Mouse (Mus musculus) kidney, postnatal 0 days (tissue): ENCODE results near the gene Hexim1. TPM values are rescaled to one million over a fixed set of nuclear protein-coding genes. Genes with fewer than 3 reads are reported as not detected.
A peak's percentile ranks its signal among the peaks of the same experiment; 100 is the strongest.

Experiments
- ATAC-seq: fragments of 200-750 bp; cut with Nextera tagmentation; replicated peaks from 2 replicates; pipeline ENCODE4 v1.8.0; 2017; ENCODE audit warnings: low read depth, moderate number of reproducible peaks, moderate TSS enrichment, moderate library complexity; ENCODE audit not compliant: low FRiP score
- DNase-seq: peaks from one replicate; pipeline ENCODE4 v3.0.0-alpha.2; 2016; ENCODE audit warnings: low spot score
- H3K27ac ChIP-seq: fragments of 300-500 bp; sonication (generic); 2 replicates; pipeline ENCODE4 v1.5.1; 2014; ENCODE audit warnings: mild to moderate bottlenecking
- H3K27me3 ChIP-seq: fragments of 300-500 bp; sonication (generic); 2 replicates; pipeline ENCODE4 v1.6.1; 2014; ENCODE audit warnings: low read length, mixed read lengths; ENCODE audit not compliant: insufficient read depth
- H3K36me3 ChIP-seq: fragments of 300-500 bp; sonication (generic); 2 replicates; pipeline ENCODE4 v1.6.1; 2014; ENCODE audit warnings: low read length, mixed read lengths; ENCODE audit not compliant: insufficient read depth
- H3K4me1 ChIP-seq: fragments of 300-500 bp; sonication (generic); replicated peaks from 2 replicates; pipeline ENCODE4 v1.6.1; 2014; ENCODE audit warnings: antibody characterized with exemption, low read length, mixed read lengths; ENCODE audit not compliant: insufficient read depth
- H3K4me2 ChIP-seq: fragments of 300-500 bp; sonication (generic); 2 replicates; pipeline ENCODE4 v1.6.1; 2014; ENCODE audit warnings: mild to moderate bottlenecking, low read length, moderate library complexity, mixed read lengths
- H3K4me3 ChIP-seq: fragments of 300-500 bp; sonication (generic); replicated peaks from 2 replicates; pipeline ENCODE4 v1.5.1; 2014; ENCODE audit warnings: low read depth, low read length
- H3K9ac ChIP-seq: fragments of 300-500 bp; sonication (generic); 2 replicates; pipeline ENCODE4 v1.6.1; 2014; ENCODE audit warnings: low read depth, low read length
- H3K9me3 ChIP-seq: fragments of 300-500 bp; sonication (generic); replicated peaks from 2 replicates; pipeline ENCODE4 v1.6.1; 2016; ENCODE audit warnings: low read length, inconsistent platforms, mixed read lengths
- CTCF ChIP-seq: IDR thresholded peaks from 2 replicates; pipeline ENCODE4 v1.5.1; 2016; ENCODE audit warnings: antibody characterized with exemption, low read depth, mild to moderate bottlenecking, moderate library complexity
- WGBS: fragments of 180-500 bp; shearing (Covaris S2); extraction: QIAGEN DNeasy Blood & Tissue Kit; methylation state at CpG from one replicate; pipeline ENCODE4 v1.1.7; 2014; 5-methylcytosine and 5-hydroxymethylcytosine counted together
- polyA plus RNA-seq: library from polyadenylated mRNA; unstranded; fragments of >200 nt; fragmentation: Nextera tagmentation; extraction: Ambion mirVana; gene quantifications from 2 replicates; pipeline ENCODE4 v1.2.1, GENCODE M21; 2015

Gene Hexim1
- polyA plus RNA-seq, 1 experiment from 2014 or later = 6.8 TPM

GRCm38 (mm10) chr11:103106386-103106785, 9.6 kb upstream of the Hexim1 start:
- Histone ChIP-seq H3K27ac (peak overlapping the region; percentile 75; the same call in 1 of the 2 replicates), H3K36me3 (no peaks in the 10 kb centered on the region), H3K9ac (no peak overlapping the region), H3K4me1 (peaks cover 14% of the 10 kb centered on the region), H3K9me3 (no peaks in the 10 kb centered on the region), H3K27me3 (no peaks in the 10 kb centered on the region), H3K4me3 (no peak overlapping the region), H3K4me2 (no peak overlapping the region)
- 70% methylated on average over 4 of the region's 4 CpGs for WGBS
- no peak for TF ChIP-seq CTCF
- DNase-seq = no peak
- ATAC-seq = no peak

GRCm38 (mm10) chr11:103111301-103111700, 4.7 kb upstream of the Hexim1 start:
- peak overlapping the region; percentile 37; the same call in 1 of the 2 replicates for H3K4me3 ChIP-seq
- H3K27ac ChIP-seq = peak overlapping the region; percentile 71
- H3K9ac ChIP-seq = peak overlapping the region; percentile 60
- H3K9me3 ChIP-seq = no peaks in the 10 kb centered on the region
- H3K4me1 ChIP-seq = peaks cover 21% of the 10 kb centered on the region
- 22% methylated on average over 10 of the region's 10 CpGs for WGBS
- ATAC-seq (no peak), DNase-seq (no peak)
- H3K36me3 ChIP-seq = no peaks in the 10 kb centered on the region
- H3K27me3 ChIP-seq = no peaks in the 10 kb centered on the region
- no peak for TF ChIP-seq CTCF
- H3K4me2 ChIP-seq = peak overlapping the region; percentile 73

GRCm38 (mm10) chr11:103111881-103112551, 4.0 kb upstream of the Hexim1 start:
- H3K27me3 ChIP-seq = no peaks in the 10 kb centered on the region
- H3K9me3 ChIP-seq = no peaks in the 10 kb centered on the region
- peak overlapping the region; percentile 73 for H3K4me2 ChIP-seq
- H3K4me3 ChIP-seq = peak overlapping the region; percentile 37
- no peak for TF ChIP-seq CTCF
- no peaks in the 10 kb centered on the region for H3K36me3 ChIP-seq
- H3K27ac ChIP-seq = peak overlapping the region; percentile 71
- peaks cover 21% of the 10 kb centered on the region for H3K4me1 ChIP-seq
- DNase-seq (peak; percentile 79), ATAC-seq (no peak; the same call in 1 of the 2 replicates)
- peak overlapping the region; percentile 60 for H3K9ac ChIP-seq
- under 1% methylated on average over 28 of the region's 28 CpGs for WGBS

DNA sequence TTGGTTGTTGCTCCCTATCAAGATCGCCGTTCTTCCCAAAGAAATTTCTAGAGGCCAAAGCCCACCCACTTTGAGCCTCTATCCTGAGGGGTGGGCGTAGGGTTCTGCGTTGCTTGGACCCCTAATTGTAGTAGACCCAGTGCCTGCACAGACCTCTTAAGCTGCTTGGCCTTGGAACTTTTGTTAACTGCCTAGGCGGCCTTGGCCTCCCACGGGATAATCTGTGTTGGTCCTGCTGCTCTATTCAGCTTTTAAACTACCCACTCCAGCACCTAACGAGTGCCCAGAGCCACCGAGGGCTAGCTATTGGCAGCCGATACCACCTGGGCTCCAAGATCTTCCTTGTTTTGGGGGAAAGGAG, 3.5 kb upstream of the Hexim1 start:
- ATAC-seq (no peak), DNase-seq (no peak)
- Histone ChIP-seq H3K4me2 (peak overlapping the region; percentile 73), H3K4me1 (peaks cover 21% of the 10 kb centered on the region), H3K27me3 (no peaks in the 10 kb centered on the region), H3K9ac (peak overlapping the region; percentile 60), H3K27ac (peak overlapping the region; percentile 71; the same call in 1 of the 2 replicates), H3K36me3 (no peaks in the 10 kb centered on the region), H3K9me3 (no peaks in the 10 kb centered on the region), H3K4me3 (peak overlapping the region; percentile 37; the same call in 1 of the 2 replicates)
- no peak for TF ChIP-seq CTCF
- 25% methylated on average over 9 of the region's 9 CpGs for WGBS

DNA sequence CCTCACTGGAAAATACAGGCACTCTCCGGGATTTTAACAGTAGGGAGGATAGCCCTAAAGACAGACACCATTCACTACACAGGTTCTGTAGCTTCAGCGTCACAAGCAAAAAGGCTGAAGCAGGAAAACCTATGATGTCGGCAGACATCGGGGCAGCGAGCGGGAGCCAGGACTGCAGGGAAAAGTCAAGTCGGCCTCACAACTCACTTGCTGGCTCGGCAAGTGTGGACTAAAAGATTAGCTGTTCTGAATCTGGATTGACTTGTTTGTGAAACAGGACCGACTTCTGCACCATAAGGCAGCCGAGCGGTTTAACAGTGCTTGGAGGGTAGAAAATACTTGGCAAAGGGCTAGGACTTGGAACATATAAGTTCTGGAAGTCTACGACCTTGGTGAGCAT, 3.0 kb upstream of the Hexim1 start:
- no peak for DNase-seq
- TF ChIP-seq CTCF = no peak
- WGBS = 47% methylated on average over 12 of the region's 12 CpGs

DNA sequence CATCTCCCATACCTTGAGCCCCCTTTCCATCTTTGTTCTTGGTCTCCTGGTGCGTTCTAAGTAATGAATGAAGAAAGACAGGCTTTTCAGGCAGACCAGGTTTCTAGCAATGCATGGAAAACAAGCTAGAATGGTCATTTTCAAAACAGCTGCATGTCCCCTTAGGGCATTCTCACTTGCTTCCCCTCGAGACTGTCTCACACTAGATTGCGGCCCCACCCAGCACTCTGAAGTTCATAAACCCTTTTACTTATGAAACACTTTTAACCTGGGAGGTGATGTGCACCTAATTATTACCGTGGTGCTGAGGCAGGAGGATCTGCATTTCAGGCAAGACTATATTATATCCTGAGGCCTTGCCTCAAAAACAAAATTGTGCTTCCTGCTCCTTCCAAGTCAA, 2.3 kb upstream of the Hexim1 start:
- TF ChIP-seq CTCF = no peak
- ATAC-seq = no peak
- peaks cover 32% of the 10 kb centered on the region for H3K4me1 ChIP-seq
- no peak overlapping the region for H3K9ac ChIP-seq
- no peaks in the 10 kb centered on the region for H3K36me3 ChIP-seq
- no peak overlapping the region for H3K27ac ChIP-seq
- DNase-seq = no peak
- no peak overlapping the region for H3K4me2 ChIP-seq
- no peaks in the 10 kb centered on the region for H3K27me3 ChIP-seq
- no peak overlapping the region for H3K4me3 ChIP-seq
- WGBS = 74% methylated on average over 4 of the region's 4 CpGs
- H3K9me3 ChIP-seq = no peaks in the 10 kb centered on the region

More for the DNA sequence above, 3.0 kb upstream of the Hexim1 start:
- no peaks in the 10 kb centered on the region for H3K9me3 ChIP-seq
- H3K27ac ChIP-seq = peak overlapping the region; percentile 71; the same call in 1 of the 2 replicates
- no peak overlapping the region for H3K4me3 ChIP-seq
- H3K4me2 ChIP-seq = no peak overlapping the region
- no peaks in the 10 kb centered on the region for H3K36me3 ChIP-seq
- ATAC-seq = no peak
- no peaks in the 10 kb centered on the region for H3K27me3 ChIP-seq
- peaks cover 25% of the 10 kb centered on the region for H3K4me1 ChIP-seq
- no peak overlapping the region for H3K9ac ChIP-seq
